Mouse (Mus musculus) liver, embryonic 14.5 days (tissue): Measurements from ENCODE around the gene Commd8.

Experiments used
- CTCF ChIP-seq: IDR thresholded peaks from 2 replicates; pipeline ENCODE4 v1.5.1; 2016; ENCODE audit warnings: antibody characterized with exemption, low read depth, control low read depth
- EP300 ChIP-seq: IDR thresholded peaks from 2 replicates; pipeline ENCODE4 v1.6.1; 2016; ENCODE audit warnings: antibody characterized with exemption, low read depth

- TF ChIP-seq CTCF (no peak), EP300 (no peak)
These were observed 264 bp upstream of the Commd8 start for GRCm38 (mm10) chr5:72168285-72168621.
